Mouse (Mus musculus) heart, embryonic 12.5 days (tissue): ENCODE data around the gene Prss36. TPM values are rescaled to one million over a fixed set of nuclear protein-coding genes. Genes with fewer than 3 reads are reported as not detected.
A peak's percentile ranks its signal among the peaks of the same experiment; 100 is the strongest.

Experiments used
- ATAC-seq: fragments of 200-750 bp; cut with Nextera tagmentation; 2 replicates; pipeline ENCODE4 v1.8.0; 2017; ENCODE audit warnings: moderate TSS enrichment, moderate library complexity; ENCODE audit not compliant: insufficient number of reproducible peaks, low FRiP score
- H3K27ac ChIP-seq: fragments of 300-500 bp; sonication (generic); 2 replicates; pipeline ENCODE4 v1.5.1; 2016; ENCODE audit warnings: mild to moderate bottlenecking, moderate library complexity; ENCODE audit not compliant: poor library complexity, severe bottlenecking
- H3K27me3 ChIP-seq: fragments of 300-500 bp; sonication (generic); replicated peaks from 2 replicates; pipeline ENCODE4 v1.6.1; 2016; ENCODE audit warnings: mild to moderate bottlenecking, moderate library complexity
- H3K36me3 ChIP-seq: fragments of 300-500 bp; sonication (generic); 2 replicates; pipeline ENCODE4 v1.6.1; 2016; ENCODE audit warnings: mild to moderate bottlenecking, moderate library complexity
- H3K4me1 ChIP-seq: fragments of 300-500 bp; sonication (generic); replicated peaks from 2 replicates; pipeline ENCODE4 v1.6.1; 2016; ENCODE audit warnings: mild to moderate bottlenecking
- H3K4me2 ChIP-seq: fragments of 300-500 bp; sonication (generic); 2 replicates; pipeline ENCODE4 v1.6.1; 2016; ENCODE audit warnings: mild to moderate bottlenecking, moderate library complexity
- H3K4me3 ChIP-seq: fragments of 300-500 bp; sonication (generic); 2 replicates; pipeline ENCODE4 v1.5.1; 2016; ENCODE audit warnings: mild to moderate bottlenecking
- H3K9ac ChIP-seq: fragments of 300-500 bp; sonication (generic); 2 replicates; pipeline ENCODE4 v1.6.1; 2016; ENCODE audit warnings: mild to moderate bottlenecking, moderate library complexity
- H3K9me3 ChIP-seq: fragments of 300-500 bp; sonication (generic); replicated peaks from 2 replicates; pipeline ENCODE4 v1.6.1; 2016; ENCODE audit warnings: mild to moderate bottlenecking, moderate library complexity
- whole genome bisulfite sequencing: fragments of 180-500 bp; shearing (Covaris S2); methylation state at CpG from one replicate; pipeline ENCODE4 v1.1.7; 2016; 5-methylcytosine and 5-hydroxymethylcytosine counted together
- polyA plus RNA-seq: library from polyadenylated mRNA; unstranded; fragments of >200 nt; fragmentation: Nextera tagmentation; extraction: Ambion mirVana; gene quantifications from 2 replicates; pipeline ENCODE4 v1.2.1, GENCODE M21; 2016

Prss36 gene
- polyA plus RNA-seq, 1 experiment from 2014 or later = 10.0 TPM

DNA sequence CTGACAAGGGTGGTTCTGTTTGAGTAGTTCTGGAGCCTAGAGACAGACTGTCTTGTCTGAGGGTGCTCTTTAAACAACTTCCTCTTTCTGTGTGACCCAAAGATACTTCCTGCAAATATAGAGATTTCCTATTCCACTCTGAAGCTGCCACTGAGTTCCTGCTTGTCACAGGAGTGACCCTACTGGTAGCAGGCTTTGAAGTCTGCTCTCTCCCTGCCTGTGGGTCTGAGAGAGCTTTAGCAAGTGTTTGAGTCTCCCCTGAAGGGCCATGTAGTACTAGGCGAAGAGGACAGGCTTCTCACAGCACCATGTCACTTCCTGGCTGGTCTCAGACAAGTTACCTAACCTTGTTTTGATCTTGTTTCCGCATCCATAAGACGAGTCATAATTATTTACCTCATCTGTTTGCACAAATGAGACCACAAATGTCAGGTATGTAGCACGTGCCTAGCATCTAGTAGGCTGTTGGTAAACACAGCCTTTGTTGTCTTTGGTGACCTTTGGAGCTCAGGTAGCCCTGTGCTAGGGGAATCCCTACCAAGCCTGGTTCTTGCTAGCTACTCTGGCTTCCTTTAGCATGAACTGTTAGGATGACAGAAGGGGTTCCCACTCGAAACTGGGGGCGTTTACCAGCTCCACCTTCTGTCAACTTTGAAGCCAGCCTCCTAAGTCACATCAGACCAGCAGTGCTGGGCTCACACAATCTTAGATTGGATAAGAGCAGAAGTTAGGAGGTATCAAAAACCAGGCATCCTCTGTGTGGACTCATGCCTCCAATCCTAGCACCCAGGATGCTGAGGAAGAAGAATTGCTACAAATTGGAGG is 23.9 kb downstream of the Prss36 start:
- Histone ChIP-seq H3K4me3 (no peak overlapping the region), H3K36me3 (peaks cover 50% of the 10 kb centered on the region), H3K27ac (no peak overlapping the region), H3K4me1 (no peaks in the 10 kb centered on the region), H3K9me3 (no peaks in the 10 kb centered on the region), H3K4me2 (no peak overlapping the region), H3K9ac (no peak overlapping the region), H3K27me3 (peaks cover 2% of the 10 kb centered on the region)
- no peak for ATAC-seq
- 74% methylated on average over 6 of the region's 6 CpGs for WGBS

DNA sequence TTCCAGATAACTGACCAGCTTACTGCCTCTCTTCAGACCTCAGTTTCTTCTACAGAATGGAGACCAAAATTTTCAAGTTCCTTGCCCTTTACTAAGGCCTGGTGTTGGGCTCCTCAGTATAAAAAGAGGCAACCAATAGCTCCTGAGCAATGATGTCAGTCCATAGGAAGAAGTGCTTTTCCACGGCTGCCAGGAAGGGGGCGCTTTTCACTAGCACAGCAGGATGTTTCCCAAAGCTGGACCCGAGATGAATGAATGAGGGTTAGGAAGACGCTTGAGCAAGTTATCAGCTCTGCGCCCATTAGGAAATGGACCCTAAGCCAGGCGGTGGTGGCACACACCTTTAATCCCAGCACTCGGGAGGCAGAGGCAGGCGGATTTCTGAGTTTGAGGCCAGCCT is 25.0 kb downstream of the Prss36 start:
- no peak overlapping the region for H3K9ac ChIP-seq
- H3K36me3 ChIP-seq = peaks cover 61% of the 10 kb centered on the region
- ATAC-seq = no peak
- no peaks in the 10 kb centered on the region for H3K27me3 ChIP-seq
- WGBS = 64% methylated on average over 8 of the region's 8 CpGs
- no peak overlapping the region for H3K27ac ChIP-seq
- no peaks in the 10 kb centered on the region for H3K4me1 ChIP-seq
- H3K9me3 ChIP-seq = no peaks in the 10 kb centered on the region
- no peak overlapping the region for H3K4me2 ChIP-seq
- no peak overlapping the region for H3K4me3 ChIP-seq

DNA sequence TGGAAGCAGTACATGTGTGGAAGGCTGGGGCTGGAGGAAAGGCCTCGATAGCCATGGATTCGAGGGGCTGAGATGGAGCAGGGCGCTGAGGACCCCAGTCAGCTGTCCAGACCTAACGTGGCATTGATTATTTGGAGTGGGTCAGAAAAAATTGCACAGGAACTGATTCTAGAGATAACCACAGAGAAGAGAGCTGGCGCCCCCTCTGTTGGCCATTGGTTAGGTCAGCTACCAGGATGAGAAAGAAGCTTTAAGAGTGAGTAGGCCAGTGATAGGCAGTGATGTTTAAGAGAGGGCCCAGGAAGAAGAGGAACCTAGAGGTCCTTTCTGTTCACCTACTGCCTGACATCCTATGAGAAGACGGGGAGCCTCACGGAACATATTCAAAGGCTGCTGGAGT is 27.2 kb downstream of the Prss36 start:
- H3K9ac ChIP-seq = no peak overlapping the region
- no peak overlapping the region for H3K4me2 ChIP-seq
- H3K27ac ChIP-seq = no peak overlapping the region
- peaks cover 60% of the 10 kb centered on the region for H3K36me3 ChIP-seq
- no peak for ATAC-seq
- no peaks in the 10 kb centered on the region for H3K9me3 ChIP-seq
- 80% methylated on average over 7 of the region's 7 CpGs for WGBS
- no peaks in the 10 kb centered on the region for H3K4me1 ChIP-seq
- no peaks in the 10 kb centered on the region for H3K27me3 ChIP-seq
- H3K4me3 ChIP-seq = no peak overlapping the region

DNA sequence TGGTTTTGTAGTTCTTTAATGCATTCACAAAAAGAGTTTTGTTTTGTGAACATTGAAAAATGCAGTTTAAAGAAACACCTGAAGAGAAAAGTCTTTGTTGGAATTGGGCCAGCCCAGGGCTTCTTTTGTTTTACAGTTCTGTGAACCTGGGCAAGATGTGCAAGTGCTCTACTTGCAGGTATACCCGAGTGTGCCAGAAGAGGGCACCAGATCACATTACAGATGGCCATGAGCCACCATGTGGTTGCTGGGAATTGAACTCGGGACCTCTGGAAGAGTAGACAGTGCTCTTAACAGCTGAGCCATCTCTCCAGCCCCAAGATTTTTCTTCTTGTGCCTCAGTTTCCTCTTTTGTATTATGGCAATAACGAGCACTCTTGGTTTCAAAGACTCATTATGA is 28.3 kb downstream of the Prss36 start:
- H3K36me3 ChIP-seq = peaks cover 54% of the 10 kb centered on the region
- H3K4me2 ChIP-seq = no peak overlapping the region
- H3K27me3 ChIP-seq = no peaks in the 10 kb centered on the region
- H3K9ac ChIP-seq = no peak overlapping the region
- peaks cover 1% of the 10 kb centered on the region; the same call in 1 of the 2 replicates for H3K4me1 ChIP-seq
- H3K4me3 ChIP-seq = no peak overlapping the region
- ATAC-seq = no peak
- no peaks in the 10 kb centered on the region for H3K9me3 ChIP-seq
- WGBS = 59% methylated on average over 3 of the region's 3 CpGs
- no peak overlapping the region for H3K27ac ChIP-seq

DNA sequence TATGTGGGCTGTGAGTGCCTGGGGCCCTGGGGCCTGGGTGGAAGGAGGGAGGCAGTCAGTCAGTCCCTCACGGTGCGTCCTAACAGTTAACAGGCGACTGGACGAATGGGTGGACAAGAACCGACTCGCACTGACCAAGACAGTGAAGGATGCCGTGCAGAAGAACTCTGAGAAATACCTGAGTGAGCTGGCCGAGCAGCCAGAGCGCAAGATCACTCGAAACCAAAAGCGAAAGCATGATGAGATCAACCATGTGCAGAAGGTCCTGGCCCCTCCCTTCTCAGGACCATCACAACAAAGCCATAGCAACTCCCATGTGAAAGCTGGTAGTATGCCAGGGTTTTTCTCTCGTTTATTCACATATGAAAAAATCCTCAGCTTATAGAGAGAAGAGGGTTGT is 31.2 kb downstream of the Prss36 start:
- Histone ChIP-seq H3K27me3 (no peaks in the 10 kb centered on the region), H3K4me3 (no peak overlapping the region), H3K9me3 (no peaks in the 10 kb centered on the region), H3K27ac (no peak overlapping the region), H3K36me3 (peaks cover 35% of the 10 kb centered on the region), H3K9ac (no peak overlapping the region), H3K4me2 (no peak overlapping the region), H3K4me1 (peaks cover 5% of the 10 kb centered on the region; the same call in 1 of the 2 replicates)
- no peak for ATAC-seq
- WGBS = 90% methylated on average over 12 of the region's 12 CpGs

DNA sequence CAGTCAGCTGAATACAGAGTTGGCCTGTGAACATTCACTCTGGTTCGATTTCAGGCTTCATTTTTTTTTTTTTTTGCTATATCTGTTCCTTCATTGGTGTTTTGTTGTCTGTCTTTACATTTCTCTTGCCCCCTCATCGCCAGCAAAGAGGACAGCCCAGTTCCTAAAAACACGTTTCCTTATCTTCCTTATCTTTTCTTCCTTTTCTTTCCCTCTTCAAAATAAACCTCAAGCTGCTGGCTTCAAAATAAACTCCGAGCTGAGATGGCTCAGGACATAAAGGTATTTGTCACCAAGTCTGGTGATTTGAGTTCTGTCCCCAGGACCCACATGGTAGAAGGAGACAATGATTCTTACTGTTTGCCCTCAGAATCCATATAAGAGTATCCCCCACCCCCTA is 33.6 kb downstream of the Prss36 start:
- H3K27ac ChIP-seq = no peak overlapping the region
- peak overlapping the region; percentile 89; the same call in 1 of the 2 replicates for H3K9ac ChIP-seq
- 13% methylated on average over 4 of the region's 4 CpGs for WGBS
- H3K4me1 ChIP-seq = peaks cover 5% of the 10 kb centered on the region; the same call in 1 of the 2 replicates
- ATAC-seq = no peak
- peaks cover 50% of the 10 kb centered on the region for H3K36me3 ChIP-seq
- no peaks in the 10 kb centered on the region for H3K27me3 ChIP-seq
- peak overlapping the region; percentile 74 for H3K4me2 ChIP-seq
- H3K9me3 ChIP-seq = no peaks in the 10 kb centered on the region
- H3K4me3 ChIP-seq = peak overlapping the region; percentile 87

DNA sequence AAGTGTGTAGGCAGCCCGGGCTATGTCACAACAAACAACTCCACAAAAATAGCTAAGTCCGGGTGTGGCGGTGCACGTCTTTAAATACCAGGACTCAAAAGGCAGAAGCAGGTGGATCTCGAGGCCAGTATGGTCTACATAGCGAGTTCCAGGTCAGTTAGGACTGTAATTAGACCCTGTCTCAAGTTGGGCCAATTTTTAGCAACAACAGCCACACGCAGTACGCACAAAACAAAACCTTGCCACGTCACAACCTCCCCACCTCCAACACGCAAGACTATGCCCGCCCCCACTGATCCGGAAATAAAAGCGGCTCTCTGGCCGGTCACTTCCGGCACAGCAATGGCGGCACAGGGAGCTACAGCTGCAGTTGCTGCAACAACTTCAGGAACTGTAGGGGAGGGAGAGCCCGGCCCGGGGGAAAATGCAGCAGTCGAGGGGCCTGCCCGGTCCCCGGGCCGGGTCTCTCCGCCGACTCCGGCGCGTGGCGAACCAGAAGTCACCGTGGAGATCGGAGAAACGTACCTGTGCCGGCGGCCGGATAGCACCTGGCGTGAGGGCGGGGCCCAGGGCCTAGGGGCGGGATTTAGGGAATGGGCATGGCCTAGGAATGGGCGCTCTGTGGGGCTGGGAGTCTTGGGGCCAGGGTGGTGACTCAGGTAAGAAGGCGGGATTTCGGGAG is 34.2 kb downstream of the Prss36 start, which contains the start of gene Kat8:
Gene Kat8, plus strand, starts transcription at position 327 of the 682 bp plus-strand sequence.
- Histone ChIP-seq H3K9me3 (no peaks in the 10 kb centered on the region), H3K27me3 (no peaks in the 10 kb centered on the region), H3K4me1 (peaks cover 5% of the 10 kb centered on the region; the same call in 1 of the 2 replicates), H3K36me3 (peaks cover 51% of the 10 kb centered on the region), H3K27ac (peak within 1 kb of the TSS; percentile 62), H3K9ac (peak within 1 kb of the TSS; percentile 89), H3K4me2 (peak within 1 kb of the TSS; percentile 74), H3K4me3 (peak within 1 kb of the TSS; percentile 87)
- ATAC-seq = peak; percentile 96
- under 1% methylated on average over 40 of the region's 40 CpGs for WGBS

DNA sequence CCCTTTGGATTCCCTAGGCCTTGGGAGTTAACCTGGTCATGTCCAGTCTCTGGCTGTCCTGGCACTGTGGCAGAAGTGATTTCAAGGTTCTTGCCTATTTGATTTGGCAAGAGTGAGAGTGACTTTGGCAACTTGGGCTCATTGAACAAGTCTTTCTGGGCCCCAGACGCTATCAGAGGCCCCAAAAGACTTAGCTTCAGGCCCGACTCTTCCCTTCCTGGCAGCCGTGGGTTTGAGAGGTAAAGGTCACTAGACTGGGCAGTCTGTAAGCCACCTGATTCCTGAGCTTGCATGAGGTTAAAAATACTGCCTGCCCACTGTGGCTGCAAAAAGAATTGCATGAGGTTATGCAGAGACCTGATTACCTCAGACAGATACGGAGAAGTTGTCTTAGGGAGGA is 37.9 kb downstream of the Prss36 start:
- Histone ChIP-seq H3K4me3 (no peak overlapping the region), H3K27ac (no peak overlapping the region), H3K36me3 (peaks cover 53% of the 10 kb centered on the region), H3K9me3 (no peaks in the 10 kb centered on the region), H3K4me2 (no peak overlapping the region), H3K27me3 (no peaks in the 10 kb centered on the region), H3K9ac (no peak overlapping the region), H3K4me1 (peaks cover 15% of the 10 kb centered on the region)
- 87% methylated on average over 4 of the region's 4 CpGs for WGBS
- ATAC-seq = no peak

DNA sequence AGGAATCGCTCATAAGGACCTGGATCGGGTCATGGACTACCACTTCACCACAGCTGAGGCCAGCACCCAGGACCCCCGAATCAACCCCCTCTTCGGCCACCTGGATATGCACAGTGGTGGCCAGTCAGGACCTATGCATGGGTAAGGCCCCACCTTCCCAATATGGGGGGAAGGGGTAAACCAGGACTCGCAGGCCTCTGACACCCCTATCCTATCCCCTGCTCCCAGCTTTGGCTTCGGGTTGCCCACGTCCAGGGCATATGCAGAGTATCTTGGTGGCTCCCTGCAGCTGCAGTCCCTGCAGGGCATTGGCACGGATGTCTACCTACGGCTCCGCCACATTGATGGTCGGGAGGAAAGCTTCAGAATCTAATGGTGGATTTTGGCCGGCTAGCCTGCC is 38.6 kb downstream of the Prss36 start:
- Histone ChIP-seq H3K4me1 (peaks cover 11% of the 10 kb centered on the region), H3K9me3 (no peaks in the 10 kb centered on the region), H3K36me3 (peaks cover 53% of the 10 kb centered on the region), H3K4me2 (no peak overlapping the region), H3K4me3 (no peak overlapping the region), H3K9ac (0 out of 2 replicates have a peak overlapping the region, but pooled peaks have one; percentile 34), H3K27ac (no peak overlapping the region), H3K27me3 (no peaks in the 10 kb centered on the region)
- ATAC-seq = no peak
- WGBS = 94% methylated on average over 12 of the region's 12 CpGs

DNA sequence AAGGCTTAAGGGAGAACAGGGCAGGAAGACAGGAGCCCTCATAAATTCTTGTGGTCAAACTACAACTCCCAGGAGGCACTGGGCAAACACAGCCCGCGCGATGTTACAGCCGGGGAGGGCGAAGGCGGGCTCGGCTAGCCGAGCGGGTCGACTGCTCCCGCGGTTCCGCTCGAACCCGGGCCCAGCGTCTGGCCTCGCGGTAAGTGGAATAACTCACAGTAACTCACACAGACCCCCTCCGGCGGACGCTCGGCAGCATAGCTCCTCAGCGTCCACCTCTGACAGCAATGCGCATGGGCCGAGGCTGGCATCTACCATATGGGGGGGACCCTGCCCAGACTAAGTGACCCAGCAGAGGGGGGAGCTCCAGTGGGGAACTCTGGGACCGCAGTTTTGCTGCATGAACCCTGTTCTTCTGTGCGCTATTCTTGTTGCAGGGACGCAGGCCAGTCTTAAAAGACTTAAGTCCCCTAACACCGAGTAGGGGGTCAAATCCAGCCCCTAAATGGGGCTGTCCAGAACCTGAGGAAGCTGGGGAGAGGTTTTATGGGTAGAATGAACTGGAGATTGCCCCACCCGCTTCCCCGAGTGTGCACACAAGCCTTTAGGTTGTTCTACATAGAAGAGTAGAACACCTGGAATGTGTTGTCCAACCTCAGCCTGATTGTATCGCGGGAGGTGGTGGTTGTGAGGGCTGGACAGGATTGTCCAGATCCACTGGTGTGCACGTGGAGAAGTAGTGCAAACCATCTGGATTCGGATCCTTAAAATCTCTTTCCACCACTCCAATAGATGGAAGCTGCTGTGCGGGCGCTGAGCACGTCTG is 42.3 kb downstream of the Prss36 start, which contains the start of gene Bckdk:
Gene Bckdk, plus strand, starts transcription at position 112 of the 826 bp plus-strand sequence.
- Histone ChIP-seq H3K9me3 (no peaks in the 10 kb centered on the region), H3K4me2 (peak within 1 kb of the TSS; percentile 94), H3K27ac (peak within 1 kb of the TSS; percentile 74), H3K36me3 (peaks cover 43% of the 10 kb centered on the region), H3K4me1 (peaks cover 16% of the 10 kb centered on the region), H3K9ac (peak within 1 kb of the TSS; percentile 95), H3K27me3 (no peaks in the 10 kb centered on the region), H3K4me3 (peak within 1 kb of the TSS; percentile 84)
- WGBS = 6% methylated on average over 38 of the region's 38 CpGs
- ATAC-seq = peak; percentile 85
